Mouse (Mus musculus) stomach, postnatal 0 days (tissue): ENCODE measurements at regions not wholly inside any gene's neighbourhood (a gene's known extent, or its start where the extent isn't known, plus 50 kb on each side); places are given as distances from the start of the nearest gene placed in this dataset.

Experiments used
- CTCF ChIP-seq: IDR thresholded peaks from 2 replicates; pipeline ENCODE4 v1.5.1; 2016; ENCODE audit warnings: antibody characterized with exemption, low read depth, mild to moderate bottlenecking, moderate library complexity
- EP300 ChIP-seq: optimal IDR thresholded peaks from 2 replicates; pipeline ENCODE3; 2016; ENCODE audit warnings: antibody characterized with exemption

GRCm38 (mm10) chr9:81312047-81312446, 321.6 kb downstream of the Htr1b start:
- TF ChIP-seq EP300 (no peak), CTCF (no peak)
